Mouse (Mus musculus): Measurements from ENCODE around the gene Slc35f2.

Slc35f2 gene

DNA sequence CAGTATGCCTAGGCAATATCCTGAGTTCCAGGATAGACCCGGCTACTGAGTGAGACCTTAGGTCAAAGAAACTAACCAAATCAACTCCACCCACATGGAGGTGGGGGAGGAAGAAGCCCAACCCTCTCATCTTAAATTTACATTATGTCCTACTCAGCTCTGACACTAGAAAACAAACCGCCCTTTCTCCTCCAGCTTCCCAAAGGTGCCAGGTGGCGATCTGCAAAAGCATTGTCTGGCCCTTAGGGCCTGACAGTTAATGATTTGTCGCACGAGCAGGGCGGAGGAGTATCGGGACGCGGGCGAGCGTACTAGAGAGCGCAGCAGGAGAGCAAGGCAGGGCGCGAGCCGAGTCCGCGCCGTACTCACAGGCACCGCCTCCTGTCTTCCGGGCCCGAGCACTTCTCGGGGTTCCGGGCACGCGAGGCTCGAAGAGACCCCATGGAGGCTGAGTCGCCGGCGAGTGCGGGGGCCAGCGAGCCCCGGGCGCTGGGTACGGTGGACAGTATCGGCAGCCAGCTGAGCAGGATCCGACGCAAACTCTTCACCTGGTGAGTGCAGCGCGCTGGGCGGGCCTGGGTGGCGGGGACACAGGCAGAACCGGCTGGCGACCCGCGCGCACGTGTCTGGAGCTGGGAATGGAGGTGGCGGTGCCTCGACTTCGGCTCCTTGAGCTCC lies at the start of gene Slc35f2:
Gene Slc35f2, plus strand, starts transcription at position 195 of the 678 bp plus-strand sequence.
- DNase-seq (ENCODE audit: low spot score in 2 of 2): peak; percentile 25 to 40

DNA sequence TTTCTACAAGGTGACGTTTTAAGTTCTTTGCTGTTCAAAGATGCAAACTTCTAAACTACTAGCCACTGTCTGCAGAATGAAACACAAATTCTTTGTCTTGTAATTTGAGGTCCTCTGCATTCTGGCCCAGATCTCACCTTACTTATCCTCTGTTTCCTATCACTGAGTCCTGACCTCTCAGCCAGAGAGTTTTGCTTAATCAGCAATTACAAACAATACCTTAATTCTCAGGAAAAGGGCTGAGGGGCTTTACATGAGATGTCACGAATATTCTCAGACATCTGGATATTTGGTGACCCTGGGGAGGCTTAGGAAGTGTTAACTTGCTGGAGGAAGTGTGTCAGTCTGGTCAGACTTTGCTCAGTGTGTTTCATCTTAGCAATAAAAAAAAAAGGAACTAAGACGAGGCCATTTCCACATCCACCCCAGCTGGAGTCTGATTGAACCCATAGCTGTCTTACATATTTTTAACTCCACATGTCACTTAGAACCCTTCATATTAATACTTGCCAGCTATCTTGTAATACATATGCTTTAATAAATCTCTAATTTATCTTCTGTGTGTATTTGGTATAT lies 30.4 kb upstream of the Slc35f2 start:
- DNase-seq (ENCODE audit: low spot score in 2 of 2): no peak

DNA sequence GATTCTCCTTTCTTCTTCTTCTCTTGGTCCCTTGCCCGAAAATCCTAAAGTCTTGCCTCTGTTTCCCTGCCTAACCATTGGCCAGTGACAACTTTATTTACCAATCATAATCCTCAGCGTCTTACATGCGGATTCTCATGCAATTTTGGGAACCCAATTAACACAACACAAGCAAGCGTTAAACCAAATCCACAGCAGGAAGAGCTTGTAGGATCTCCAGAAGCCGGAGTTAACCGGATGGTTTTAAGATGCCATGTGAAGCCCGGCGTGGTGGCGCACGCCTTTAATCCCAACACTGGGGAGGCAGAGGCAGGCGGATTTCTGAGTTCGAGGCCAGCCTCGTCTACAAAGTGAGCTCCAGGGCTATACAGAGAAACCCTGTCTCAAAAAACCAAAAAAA lies 20.9 kb upstream of the Slc35f2 start:
- no peak for DNase-seq (ENCODE audit: low spot score in 2 of 2)

DNA sequence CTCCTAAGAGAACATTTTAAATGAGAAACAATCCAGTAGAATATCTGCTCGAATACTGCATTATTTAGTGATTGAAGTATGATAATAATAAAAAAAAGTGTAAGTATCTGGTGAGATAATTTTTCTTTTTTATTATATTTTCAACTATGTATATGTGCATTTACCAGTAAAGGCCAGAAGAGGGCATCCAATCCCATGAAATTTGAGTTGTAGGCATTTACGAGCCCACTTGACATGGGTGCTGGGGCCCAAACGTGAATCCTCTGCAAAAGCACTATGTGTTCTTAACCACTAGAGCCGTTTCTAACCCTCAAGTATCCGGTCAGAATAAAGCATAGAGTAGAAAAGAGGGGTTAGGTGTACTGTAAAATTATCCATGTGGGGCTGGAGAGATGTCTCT lies 20.4 kb upstream of the Slc35f2 start:
- no peak for DNase-seq (ENCODE audit: low spot score in 2 of 2)

DNA sequence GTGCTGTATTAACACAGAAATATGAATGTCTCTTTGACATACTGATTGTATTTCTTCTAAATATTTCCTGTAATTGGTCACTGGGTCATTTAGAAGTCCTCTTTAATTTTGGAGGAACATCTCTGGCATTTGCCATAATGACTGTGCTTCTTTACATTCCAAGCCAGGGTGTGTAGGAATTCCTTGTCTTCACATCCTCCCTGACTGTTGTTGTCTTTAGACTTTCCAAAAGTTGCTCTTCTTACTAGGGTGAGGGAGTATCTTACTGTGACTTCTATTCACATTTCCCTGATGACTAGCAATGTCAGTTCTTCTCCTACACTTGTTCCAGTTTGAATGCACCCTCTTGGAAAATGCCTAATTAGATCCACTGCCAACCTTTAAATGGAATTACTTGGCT lies 16.5 kb upstream of the Slc35f2 start:
- DNase-seq (ENCODE audit: low spot score in 2 of 2): no peak

DNA sequence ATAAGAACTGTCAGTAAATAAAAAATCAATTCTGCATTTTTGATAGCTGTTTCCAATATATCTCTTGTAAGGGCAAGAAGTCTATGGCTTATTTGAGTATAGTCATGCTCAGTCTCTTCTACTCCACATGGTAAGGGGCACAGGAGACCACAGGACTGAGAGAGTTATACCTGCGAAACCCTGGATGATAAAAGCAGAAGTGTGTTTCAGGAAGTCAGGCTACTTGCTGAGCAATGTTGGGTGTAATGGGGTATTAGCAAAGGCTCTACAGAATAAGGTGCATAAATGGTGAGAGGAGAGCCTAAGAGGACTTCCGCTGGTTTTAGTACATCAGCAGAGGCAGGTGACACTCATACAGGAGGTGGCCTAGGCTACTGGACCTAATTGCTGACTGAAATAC lies 13.2 kb upstream of the Slc35f2 start:
- DNase-seq (ENCODE audit: low spot score in 2 of 2): no peak

DNA sequence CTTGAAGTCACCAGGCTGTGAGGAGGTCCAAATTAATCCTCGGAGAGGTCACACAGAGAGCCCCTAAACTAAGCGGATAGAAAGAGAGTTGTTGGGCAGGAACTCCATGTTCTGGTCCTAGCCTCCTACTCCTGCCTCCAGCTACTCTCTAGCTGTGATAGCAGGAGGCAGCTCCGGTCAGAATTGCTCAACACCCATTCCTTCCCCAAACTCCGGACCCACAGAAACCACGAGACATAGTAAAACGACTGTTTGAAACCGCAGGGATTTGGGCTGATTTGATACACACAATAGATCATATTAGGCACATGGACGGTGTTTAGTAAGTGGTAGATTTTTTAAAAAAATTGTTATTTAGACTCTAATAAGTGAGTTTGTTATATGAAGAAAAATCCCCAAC lies 6.6 kb upstream of the Slc35f2 start:
- no peak for DNase-seq (ENCODE audit: low spot score in 2 of 2)

DNA sequence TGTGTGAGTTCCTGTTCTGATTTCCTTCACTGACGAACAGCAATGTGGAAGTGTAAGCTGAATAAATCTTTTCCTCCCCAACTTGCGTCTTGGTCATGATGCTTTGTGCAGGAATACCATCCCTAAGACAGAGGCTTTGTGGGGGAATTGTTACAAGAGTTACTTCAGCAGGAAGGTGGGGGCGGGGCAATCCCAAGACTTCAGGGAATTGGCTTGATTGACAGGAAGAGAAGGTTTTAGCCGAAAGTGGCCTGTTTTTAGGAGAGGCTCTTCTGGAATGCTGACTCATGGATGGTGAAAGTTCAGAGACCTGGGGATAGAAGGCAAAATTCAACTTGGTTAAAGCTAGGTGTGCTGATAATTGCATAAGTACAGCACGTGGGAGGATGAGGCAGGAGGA lies 2.9 kb upstream of the Slc35f2 start:
- DNase-seq (ENCODE audit: low spot score in 2 of 2): no peak

DNA sequence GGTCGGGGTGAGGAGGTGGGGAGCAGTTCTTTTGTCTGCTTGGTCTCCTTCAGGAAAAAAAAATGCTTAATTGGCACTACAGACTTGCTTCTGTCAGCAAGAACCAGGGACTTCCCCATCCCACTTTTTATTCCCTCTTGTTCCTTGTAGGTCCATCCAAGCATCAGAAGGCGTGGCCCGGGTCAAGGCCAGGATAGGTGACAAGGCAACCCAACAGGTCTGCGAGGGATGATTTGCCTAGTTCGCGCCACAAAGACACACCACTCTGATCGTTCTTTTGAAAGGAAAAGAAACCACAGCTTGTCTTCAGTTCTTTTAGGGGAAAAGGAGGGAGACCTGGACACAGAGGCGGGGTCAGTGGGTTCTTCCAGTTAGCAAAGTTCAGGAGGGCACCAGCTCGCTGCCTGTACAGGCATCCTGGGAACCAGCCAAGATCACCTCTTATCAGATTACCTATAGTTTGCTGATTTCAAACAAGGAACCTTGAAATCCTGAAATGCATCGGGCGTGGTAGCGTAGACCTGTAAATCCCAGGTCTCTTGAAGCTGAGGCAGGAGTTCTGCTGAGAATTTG lies 481 bp upstream of the Slc35f2 start:
- peak; percentile 13 to 28 for DNase-seq (ENCODE audit: low spot score in 2 of 2)

DNA sequence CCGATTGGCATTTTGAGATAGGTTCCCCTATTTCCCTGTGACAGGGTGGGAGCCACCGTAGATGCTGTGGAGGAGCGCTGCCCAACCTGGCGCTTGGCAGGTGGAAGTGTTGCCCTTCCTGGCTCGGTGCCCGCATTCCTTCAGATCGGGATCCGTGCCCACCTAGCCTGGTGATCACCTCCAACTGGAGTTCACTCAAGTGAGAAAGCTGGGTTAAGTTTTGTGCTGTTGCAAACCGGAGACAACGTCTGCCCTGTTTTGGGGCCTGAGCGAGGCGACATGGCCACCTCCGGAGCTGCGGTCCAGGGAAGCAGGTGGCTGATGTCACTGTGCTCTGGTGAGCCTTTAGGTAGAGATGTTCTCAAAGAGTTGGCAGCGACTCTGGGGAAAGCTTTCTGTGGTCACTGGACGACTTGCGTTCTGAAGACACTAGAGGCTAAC lies 803 bp downstream of the Slc35f2 start:
- peak in 1 of 2 experiments; percentile 3 for DNase-seq (ENCODE audit: low spot score in 2 of 2)

DNA sequence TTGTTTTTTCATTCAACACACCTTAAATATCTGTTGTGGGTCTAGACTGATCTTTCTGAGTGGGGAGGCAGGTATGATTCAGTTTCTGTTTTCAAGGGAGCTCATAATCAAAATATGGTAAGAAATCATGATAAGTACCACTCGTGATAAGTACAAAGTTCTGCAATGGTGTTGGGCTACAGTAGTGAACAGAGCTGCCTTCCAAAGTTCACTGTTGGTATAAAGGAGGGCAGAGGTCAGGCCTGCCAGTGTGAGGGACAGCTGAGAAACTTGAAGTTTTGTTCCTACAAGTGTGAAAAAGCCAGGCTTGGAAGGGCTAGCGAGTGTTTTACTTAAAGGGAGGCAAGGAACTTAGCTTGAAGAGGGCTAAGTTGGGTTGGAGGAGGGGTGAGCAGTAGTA lies 4.2 kb downstream of the Slc35f2 start:
- DNase-seq (ENCODE audit: low spot score in 2 of 2): no peak

DNA sequence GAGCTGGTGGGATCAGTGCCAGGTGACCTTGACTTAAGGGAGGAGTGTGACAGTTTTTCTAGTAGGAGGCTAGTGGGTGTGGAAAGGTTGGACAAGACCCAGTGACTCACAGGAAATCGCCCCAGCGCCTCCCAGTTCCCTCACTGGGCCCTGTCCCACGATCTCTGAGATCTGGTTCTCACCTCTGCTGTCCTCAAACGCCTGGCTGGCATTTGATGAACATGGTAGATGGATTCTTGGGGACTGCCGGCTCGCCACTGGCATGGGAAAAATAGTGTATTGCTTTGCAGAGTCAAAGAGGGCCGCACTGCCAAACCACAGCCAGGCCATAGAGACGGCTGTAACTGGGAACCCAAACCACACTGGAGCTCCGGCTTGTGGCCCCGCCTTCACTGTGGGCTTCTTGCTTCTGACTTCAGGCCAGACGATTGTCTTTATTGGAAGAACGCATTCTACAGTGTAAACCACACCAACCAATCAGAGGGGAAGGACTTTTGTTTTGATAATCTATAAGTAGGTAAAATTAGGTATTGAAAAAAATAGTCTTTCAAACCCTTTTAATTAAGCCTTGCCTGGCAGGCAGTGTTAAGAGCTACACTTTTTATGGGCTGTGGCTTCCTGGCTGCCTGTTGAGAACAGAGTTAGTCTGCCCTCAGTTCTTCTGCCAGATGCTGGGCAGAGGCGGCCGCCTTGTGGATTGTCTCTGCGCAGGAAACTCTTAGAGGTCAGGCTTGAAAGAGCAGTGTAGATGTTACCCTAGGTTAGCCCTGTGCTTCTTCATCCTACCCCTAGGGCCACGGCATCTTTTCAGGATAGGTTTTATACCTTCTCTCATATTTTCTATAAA lies 15.4 kb downstream of the Slc35f2 start:
- DNase-seq (ENCODE audit: low spot score in 2 of 2): no peak

DNA sequence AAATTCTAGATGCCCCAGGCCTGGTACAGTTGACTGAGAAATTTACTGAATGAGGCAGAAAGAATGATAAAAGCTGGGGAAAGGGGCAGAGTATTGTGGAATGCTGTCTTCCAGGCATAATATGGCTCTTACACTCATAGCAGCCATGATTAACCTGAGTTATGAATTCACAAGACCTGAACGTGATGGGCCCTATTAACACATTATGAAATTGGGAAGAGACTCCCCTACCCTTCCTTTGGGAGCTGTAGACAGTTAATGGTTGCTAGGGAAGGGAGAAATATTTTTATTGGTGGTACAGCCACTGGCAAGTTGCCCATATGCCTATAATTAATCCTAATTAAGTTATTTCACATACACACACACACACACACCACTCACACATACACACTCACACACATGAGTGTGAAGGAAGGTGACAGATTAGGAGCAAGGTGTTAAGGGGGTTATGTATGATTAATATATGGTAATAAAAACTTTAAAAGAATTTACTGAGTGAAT lies 22.5 kb downstream of the Slc35f2 start:
- DNase-seq (ENCODE audit: low spot score in 2 of 2): no peak

DNA sequence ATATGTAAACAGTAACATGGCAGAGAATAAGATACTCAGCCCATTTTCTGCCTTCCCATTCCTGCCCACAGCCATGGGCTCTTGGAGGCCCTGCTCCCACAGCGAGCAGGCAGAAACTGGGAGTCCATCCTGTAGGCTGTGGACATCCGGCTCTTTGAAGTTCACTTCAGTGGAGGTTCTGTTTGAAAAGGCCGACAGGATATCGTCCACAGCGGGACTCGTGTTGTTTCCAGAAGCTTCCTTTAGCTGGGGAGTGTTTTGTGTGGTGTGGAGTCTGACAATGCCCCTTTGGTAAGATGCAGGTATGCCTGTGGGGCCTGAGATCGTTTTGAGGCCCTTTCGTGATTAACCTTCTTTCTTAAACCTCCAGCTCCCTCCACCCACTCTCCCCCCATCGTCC lies 23.2 kb downstream of the Slc35f2 start:
- DNase-seq (ENCODE audit: low spot score in 2 of 2): no peak

DNA sequence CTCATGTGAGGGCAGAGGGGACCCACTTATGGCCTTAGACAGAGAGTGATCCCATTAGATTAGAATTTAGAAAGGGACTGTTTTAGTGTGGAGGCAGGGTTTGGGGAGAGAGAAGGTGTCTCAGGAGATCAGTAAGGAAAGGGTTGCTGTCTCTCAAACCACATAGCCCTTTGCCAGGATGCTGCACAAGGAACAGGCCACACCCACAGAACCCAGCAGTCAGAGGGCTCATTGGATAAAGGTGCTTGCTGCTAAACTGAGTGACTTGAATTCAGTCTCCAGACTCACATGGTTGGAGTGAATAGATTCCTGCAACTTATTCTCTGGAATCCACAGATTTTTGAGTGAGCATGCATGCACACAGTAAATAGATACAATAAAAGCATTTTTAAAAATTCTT lies 24.0 kb downstream of the Slc35f2 start:
- DNase-seq (ENCODE audit: low spot score in 2 of 2): no peak

DNA sequence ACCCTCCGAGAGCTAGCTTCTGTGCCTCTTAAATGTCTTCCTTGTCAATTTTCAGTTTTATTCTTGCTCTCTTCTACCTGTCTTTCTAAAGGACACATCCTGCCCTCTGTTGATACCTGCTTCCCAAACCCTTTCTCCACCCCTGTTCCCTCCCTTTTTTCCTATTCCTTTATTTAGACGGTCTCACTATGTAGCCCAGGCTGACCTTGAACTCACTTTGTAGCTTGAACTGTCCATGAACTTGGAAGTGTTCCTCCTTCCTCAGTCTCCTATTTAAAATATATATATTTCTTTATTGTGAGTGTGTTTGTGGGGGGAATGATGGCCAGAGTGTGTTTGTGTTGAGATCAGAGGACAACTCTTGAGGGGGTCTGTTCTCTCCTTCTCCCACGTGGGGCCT lies 25.0 kb downstream of the Slc35f2 start:
- DNase-seq (ENCODE audit: low spot score in 2 of 2): no peak

DNA sequence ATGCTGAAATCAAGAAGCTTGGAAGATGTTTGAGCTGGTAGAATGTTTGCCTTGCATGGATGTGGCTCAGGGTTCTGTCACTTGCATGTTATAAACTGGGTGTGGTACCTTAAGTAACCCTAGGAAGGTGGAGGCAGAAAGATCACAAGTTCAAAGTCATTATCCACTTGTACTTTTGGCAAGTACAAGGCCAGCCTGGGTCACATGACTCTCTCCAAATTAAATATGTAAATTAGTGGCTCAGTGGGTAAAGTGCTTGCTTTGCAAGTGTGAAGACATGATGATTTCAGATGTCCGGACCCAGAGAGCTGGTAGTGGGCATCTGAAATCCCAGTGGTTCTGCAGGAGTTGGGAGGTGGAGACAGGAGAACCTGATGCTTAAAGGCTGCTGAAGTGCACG lies 25.8 kb downstream of the Slc35f2 start:
- DNase-seq (ENCODE audit: low spot score in 2 of 2): no peak

DNA sequence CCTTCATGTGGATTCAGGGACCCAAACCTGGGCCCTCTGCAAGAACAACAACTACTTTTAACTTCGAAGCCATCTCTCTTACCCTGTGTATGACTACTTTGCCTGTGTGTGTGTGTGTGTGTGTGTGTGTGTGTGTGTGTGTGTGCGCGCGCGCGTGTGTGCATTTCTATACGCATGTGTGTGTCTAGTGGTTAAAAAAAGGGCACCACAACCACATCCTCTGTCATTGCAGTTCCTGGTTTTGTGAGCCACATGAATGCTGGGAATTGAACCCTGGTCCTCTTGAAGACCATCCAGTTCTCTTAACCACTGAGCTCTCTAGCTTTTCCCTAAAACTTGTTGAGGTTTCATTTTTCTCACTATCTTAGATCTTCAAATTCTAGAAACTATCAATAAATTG lies 31.6 kb downstream of the Slc35f2 start:
- DNase-seq (ENCODE audit: low spot score in 2 of 2): no peak

DNA sequence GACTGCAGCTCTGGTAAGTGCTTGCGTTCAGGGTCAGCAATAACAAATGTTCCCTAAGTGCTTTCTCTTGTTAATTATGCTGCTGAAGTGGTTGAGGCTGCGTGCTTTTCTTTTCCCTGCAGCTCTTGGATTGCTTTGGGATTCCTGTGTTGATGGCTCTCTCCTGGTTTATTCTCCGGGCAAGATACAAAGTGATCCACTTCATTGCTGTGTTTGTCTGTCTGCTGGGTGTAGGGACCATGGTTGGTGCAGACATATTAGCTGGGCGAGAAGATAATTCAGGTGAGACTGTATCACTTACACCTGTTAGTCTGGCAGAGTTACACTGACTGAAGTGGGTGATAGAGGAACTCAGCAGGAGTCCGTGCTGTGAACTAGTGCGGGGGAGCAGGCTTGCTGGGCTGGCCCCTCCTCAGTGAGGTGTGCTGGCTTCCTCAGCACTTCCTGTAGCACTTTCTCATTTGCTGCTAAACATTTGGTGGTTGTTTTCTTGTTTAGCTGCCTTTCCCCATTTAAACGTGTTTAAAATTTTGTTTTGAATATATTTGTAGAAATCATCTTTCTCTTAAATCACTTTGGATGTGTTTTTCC lies 35.3 kb downstream of the Slc35f2 start:
- DNase-seq (ENCODE audit: low spot score in 2 of 2): no peak

DNA sequence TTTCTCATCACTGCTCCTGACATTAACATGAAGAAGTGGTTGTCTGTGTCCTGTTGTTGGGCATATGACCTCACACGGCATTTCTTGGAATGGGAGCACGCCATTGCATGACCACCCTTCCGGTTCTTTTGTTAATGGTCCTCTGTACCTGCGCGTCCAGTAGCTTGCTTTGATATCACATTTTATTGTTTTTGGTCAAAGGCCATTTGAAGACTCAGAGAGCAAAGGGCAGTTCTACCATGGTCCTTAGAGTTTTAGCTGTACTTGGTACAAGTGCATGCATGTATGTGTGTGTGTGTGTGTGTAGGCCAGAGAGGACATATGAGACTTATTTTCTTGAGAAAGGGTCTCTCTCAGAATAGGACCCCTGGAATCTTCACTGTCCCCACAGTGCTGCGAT lies 42.1 kb downstream of the Slc35f2 start:
- DNase-seq (ENCODE audit: low spot score in 2 of 2): no peak

DNA sequence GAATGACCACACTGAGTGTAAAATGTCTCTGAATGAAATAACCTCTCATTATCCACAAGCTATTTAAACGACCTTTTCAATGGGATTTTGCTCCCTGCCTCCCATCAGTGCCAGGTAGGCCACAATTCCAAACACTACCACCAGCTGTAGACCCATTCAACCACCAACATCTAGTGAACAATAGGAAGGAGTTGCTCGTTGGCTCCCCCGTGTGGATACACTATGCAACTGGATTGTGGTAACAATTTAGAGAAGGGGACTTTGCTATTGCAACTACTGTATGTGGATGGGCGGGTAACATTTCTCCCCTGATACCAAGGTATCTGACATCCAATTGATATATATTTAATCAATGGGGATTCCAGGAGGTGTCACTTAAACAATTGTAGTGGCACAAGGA lies 47.4 kb downstream of the Slc35f2 start:
- peak; percentile 35 to 45 for DNase-seq (ENCODE audit: low spot score in 2 of 2)

DNA sequence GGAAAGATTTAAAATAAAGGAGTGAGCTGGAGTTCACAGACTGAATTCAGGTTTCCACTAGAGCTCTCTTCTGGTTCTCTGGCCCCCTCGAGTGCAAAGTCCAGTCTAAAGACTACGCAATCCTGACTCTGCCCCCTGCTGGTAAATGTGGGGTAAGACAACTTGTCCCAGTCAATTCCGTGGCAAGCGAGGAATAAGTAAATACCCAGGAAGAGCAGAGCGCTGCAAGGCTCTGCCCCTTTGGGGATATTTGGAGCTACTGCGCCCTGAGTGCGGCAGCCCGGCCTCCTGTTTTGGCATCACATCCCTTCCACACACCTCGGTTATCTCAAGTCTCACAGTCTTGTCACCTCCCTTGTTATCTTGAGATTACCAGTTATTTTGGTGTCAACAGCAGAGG lies 54.0 kb downstream of the Slc35f2 start:
- DNase-seq (ENCODE audit: low spot score in 2 of 2): no peak

Data from urinary bladder, postnatal 36 days (tissue).